Mouse (Mus musculus) spleen, adult 2 months (tissue): Measurements from ENCODE around the gene Pycr1.

Experiments used
- CTCF ChIP-seq: fragments of 200-500 bp; IDR thresholded peaks from 2 replicates; pipeline ENCODE4 v1.5.1; 2011; ENCODE audit warnings: mild to moderate bottlenecking, inconsistent platforms; ENCODE audit not compliant: insufficient read depth, insufficient read length, insufficient replicate concordance; ENCODE audit errors: extremely low read depth
- POLR2A ChIP-seq: fragments of 200-500 bp; IDR thresholded peaks from 2 replicates; pipeline ENCODE4 v1.6.1; 2011; ENCODE audit warnings: low read depth, low read length, inconsistent platforms

DNA sequence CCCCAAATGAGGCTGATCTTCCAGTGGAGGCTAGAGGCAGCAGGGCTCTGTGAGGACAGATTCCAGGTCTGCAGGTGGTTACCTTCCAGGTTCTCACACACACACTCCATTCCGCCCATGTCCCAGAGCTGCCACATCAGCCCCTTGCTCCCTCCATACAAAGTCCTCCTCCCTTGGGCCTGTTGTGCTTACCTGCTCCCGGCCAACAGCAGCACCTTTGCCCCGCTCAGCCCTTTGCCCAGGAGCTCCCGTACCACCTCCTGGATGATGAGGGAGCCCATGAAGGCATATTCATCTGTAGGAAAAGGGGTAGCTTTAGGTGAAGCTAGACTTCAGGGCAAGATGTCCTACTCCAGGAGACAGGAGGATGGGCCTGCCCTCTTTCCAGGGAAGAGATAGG lies 13.7 kb upstream of the Pycr1 start:
- TF ChIP-seq CTCF (no peak), POLR2A (no peak)
